ENCODE assay signal across 20 mouse cellular contexts in the genomic region with DNA sequence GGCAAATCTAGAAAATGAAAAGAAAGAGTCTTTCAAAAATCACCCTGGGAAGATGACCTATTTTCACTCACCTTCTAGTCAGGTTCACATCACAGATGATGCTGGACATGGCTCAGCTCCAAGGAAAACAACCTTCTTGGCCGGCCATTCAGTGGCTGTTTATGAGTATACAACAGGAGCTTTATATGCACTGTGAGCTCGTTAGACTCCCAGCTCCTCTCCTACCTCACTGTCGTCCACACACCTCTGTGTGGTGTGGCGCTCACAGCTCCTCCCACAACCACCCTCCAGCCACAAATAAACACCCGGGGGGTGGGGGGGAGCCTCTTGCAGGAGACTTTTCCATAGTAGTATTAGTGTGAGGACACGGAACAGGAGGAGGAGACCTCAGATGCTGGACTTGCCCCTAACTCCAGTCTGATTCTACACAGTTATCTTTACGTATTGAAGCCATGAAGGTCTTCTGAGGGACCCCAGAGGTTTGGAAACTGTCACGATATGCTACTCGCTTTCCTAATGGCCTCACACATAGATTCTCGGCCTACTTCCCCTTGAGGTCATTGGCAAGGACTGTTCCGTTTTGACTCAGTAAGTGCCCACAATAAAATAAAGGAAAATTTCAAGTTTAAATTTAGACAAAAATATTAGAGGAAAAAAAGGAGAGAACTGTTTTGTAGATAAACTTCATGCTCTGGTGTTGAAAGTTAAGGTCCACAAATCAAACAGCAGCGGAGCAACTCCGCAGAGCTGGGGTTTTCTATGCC.
DNase-seq lines count a peak whose midpoint lies in the region; ATAC-seq and TF ChIP-seq lines count a peak whose summit lies in the region.
"Had no signal": no experiment of that assay in that cellular context is flagged by ENCODE, and none has a peak within 500 bp of the region (broad histone marks: within the 10 kb centered on the region; RNA-seq: fewer than 3 reads in every experiment).

No protein-coding gene starts in this region.

- peak overlapping the region; percentile 16; the same call in 1 of the 2 replicates for H3K4me2 ChIP-seq in limb, embryonic 12.5 days
- H3K4me2 ChIP-seq: neural tube, embryonic 15.5 days had no signal

- 0 out of 2 replicates have a peak, but pooled peaks have one; percentile 57 for ATAC-seq in limb, embryonic 12.5 days (ENCODE audit: insufficient number of reproducible peaks, insufficient read depth, low FRiP score, low TSS enrichment, low read depth)
- ATAC-seq: forebrain, embryonic 16.5 days; midbrain, embryonic 16.5 days had no signal

- H3K9me3 ChIP-seq in limb, embryonic 12.5 days = no peaks in the 10 kb centered on the region
- H3K9me3 ChIP-seq in heart, embryonic 10.5 days = no peaks in the 10 kb centered on the region
- H3K9me3 ChIP-seq: hindbrain, embryonic 10.5 days; neural tube, embryonic 15.5 days had no signal

- TF ChIP-seq POLR2A in kidney, adult 2 months (IDR thresholded peaks at IDR 0.05; ENCODE audit: low read depth, low read length) = no peak

- WGBS in kidney, adult 2 months = 67% methylated on average over 13 of the region's 13 CpGs
- 43% methylated on average over 13 of the region's 13 CpGs for WGBS in limb, embryonic 12.5 days
- 75% methylated on average over 13 of the region's 13 CpGs for WGBS in heart, embryonic 10.5 days

- no peaks in the 10 kb centered on the region; the same call in 1 of the 2 replicates for H3K36me3 ChIP-seq in kidney, adult 2 months (ENCODE audit: control insufficient read depth, insufficient read depth, low read length)
- H3K36me3 ChIP-seq in limb, embryonic 12.5 days = no peaks in the 10 kb centered on the region
- H3K36me3 ChIP-seq in heart, embryonic 10.5 days = no peaks in the 10 kb centered on the region
- H3K36me3 ChIP-seq: hindbrain, embryonic 10.5 days; neural tube, embryonic 15.5 days had no signal

- no peak overlapping the region for H3K27ac ChIP-seq in kidney, adult 2 months (ENCODE audit: insufficient read depth, low read depth, low read length)
- peak overlapping the region; percentile 24; the same call in 1 of the 2 replicates for H3K27ac ChIP-seq in limb, embryonic 12.5 days
- no peak overlapping the region for H3K27ac ChIP-seq in heart, embryonic 10.5 days
- H3K27ac ChIP-seq: hindbrain, embryonic 10.5 days; layer of hippocampus, adult 2 months; neural tube, embryonic 15.5 days had no signal

- TF ChIP-seq CTCF in kidney, adult 2 months (conservative IDR thresholded peaks at IDR 0.05; ENCODE audit: insufficient read depth, insufficient read length, low read depth, low read length) = no peak

- no peaks in the 10 kb centered on the region for H3K27me3 ChIP-seq in kidney, adult 2 months (replicated peaks; ENCODE audit: control insufficient read depth, insufficient read depth, low read length)
- H3K27me3 ChIP-seq in limb, embryonic 12.5 days = no peaks in the 10 kb centered on the region
- H3K27me3 ChIP-seq in heart, embryonic 10.5 days (ENCODE audit: insufficient read depth, poor library complexity, severe bottlenecking) = no peaks in the 10 kb centered on the region
- H3K27me3 ChIP-seq: neural tube, embryonic 15.5 days had no signal

- no peak overlapping the region for H3K9ac ChIP-seq in limb, embryonic 12.5 days (replicated peaks)
- H3K9ac ChIP-seq: neural tube, embryonic 15.5 days had no signal

- no peak overlapping the region for H3K4me3 ChIP-seq in kidney, adult 2 months (ENCODE audit: insufficient read depth, low read depth, low read length)
- no peak overlapping the region for H3K4me3 ChIP-seq in limb, embryonic 12.5 days (replicated peaks)
- no peak overlapping the region for H3K4me3 ChIP-seq in heart, embryonic 10.5 days
- H3K4me3 ChIP-seq: hindbrain, embryonic 10.5 days; layer of hippocampus, adult 2 months; neural tube, embryonic 15.5 days had no signal

- peaks cover 3% of the 10 kb centered on the region; the same call in 1 of the 2 replicates for H3K4me1 ChIP-seq in kidney, adult 2 months (ENCODE audit: control insufficient read depth, insufficient read depth, low read length)
- H3K4me1 ChIP-seq in limb, embryonic 12.5 days (replicated peaks) = peaks cover 49% of the 10 kb centered on the region
- H3K4me1 ChIP-seq in heart, embryonic 10.5 days = peaks cover 15% of the 10 kb centered on the region

- DNase-seq in cerebellum, adult 9-10 months = peak; percentile 12
- DNase-seq in cerebellum, postnatal 4 days (ENCODE audit: low spot score in 2 of 2) = no peak
- DNase-seq in kidney, adult 2 months = peak; percentile 38
- no peak for DNase-seq in kidney, adult 8-10 months
- peak; percentile 10 for DNase-seq in MN1 (ENCODE audit: low spot score)
- DNase-seq in embryo, embryonic 11 days = no peak
- DNase-seq in heart, embryonic 10.5 days (ENCODE audit: low spot score) = no peak
- DNase-seq: gastrocnemius, postnatal 25 days; kidney, adult 11 months; kidney, postnatal 14 days; lung, adult 18-20 months; lung, postnatal 36 days; right cerebral cortex, postnatal 4 days; thymus, adult 2 months had no signal

Comparison
In these comparisons a context has a peak if more than half of its experiments do, and no peak if none do; other contexts are left out.
1. DNase-seq: peak in cerebellum, adult 9-10 months (single experiment), kidney, adult 2 months (single experiment) and MN1 (single experiment); none in cerebellum, postnatal 4 days (0 of 2), kidney, adult 8-10 months (0 of 2), embryo, embryonic 11 days (single experiment) and heart, embryonic 10.5 days (single experiment).